Mouse (Mus musculus) telencephalon, adult 2 months (tissue): Measurements from ENCODE around the gene Olig3.
"Not testable (repeated sequence)": the region's sequence is repeated elsewhere in the genome, so short reads cannot be mapped to it uniquely, and the experiment has no call there.

Experiments
- DNase-seq: peaks from one replicate; pipeline ENCODE4 v3.0.0-alpha.2; 2011; ENCODE audit warnings: low read depth, low spot score

The Olig3 gene

DNA sequence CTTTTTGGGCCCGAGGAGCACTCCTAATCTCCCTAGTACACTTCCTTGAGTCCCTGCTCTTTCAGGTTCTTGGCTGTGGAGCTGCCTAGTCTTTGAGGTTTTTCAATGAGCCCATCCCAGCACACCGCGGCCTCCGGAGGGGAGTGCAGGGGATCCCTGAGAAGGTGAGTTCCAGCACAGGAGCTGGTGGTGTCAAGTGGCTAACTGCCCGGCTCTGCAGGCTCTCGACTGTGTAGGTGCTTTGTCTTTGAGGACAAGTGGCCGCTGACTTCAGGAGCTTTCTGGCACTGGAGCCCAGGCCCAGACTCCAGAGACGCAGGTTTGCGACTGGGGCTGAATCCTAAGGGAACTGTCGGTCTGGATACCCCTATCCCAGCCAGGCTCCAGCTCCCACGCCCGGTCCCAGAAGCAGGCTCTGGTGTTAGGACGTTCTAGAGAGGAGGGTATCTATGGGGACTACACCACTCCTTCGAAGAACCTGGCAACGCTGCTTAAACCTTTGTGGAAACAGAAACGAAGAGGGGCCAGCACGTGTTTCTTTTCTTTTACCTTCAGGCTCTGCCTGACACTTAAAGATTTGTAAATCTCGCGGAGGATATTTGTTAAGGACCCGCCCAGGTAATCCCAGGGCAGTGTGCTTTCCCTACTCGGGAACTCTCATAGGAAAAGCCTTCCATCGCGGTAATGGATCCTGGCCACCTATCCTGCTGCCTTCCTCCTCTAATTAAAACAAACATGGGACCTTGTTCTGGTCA, 5.4 kb downstream of the Olig3 start:
- no peak for DNase-seq

DNA sequence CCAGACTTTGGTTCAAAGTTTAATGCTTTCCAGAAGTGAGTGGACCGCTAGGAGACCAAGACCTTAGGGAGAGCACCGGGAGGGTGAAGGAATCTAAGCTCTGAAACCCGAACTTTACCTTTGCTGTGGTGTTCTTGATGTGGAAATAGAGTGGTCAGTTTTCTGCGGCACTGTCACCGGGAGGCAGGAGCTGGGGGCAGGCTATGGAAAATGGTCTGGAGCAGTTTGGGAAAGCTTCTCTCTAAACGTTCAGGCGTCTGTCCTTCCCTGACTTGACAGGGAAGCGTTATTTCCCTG, 5.9 kb downstream of the Olig3 start:
- no peak for DNase-seq

DNA sequence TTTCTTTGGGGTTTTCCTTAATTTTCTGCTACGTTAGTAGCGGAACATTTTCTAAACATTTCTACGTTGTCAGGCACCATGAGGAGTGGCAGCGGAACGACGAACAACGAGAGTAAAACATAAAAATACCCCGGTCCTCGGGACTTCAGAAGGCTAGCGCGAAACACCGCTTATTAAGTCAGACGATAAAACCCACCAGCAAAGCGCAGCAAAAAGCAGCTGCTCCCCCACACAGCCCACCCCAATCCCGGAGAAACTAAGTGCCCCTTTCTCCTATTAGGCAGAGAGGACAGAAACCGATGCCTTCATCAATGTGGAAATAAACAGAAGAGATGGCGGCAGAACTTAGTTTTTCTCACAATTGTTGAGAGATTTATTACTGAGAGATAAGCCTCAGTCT, 6.5 kb downstream of the Olig3 start:
- no peak for DNase-seq

DNA sequence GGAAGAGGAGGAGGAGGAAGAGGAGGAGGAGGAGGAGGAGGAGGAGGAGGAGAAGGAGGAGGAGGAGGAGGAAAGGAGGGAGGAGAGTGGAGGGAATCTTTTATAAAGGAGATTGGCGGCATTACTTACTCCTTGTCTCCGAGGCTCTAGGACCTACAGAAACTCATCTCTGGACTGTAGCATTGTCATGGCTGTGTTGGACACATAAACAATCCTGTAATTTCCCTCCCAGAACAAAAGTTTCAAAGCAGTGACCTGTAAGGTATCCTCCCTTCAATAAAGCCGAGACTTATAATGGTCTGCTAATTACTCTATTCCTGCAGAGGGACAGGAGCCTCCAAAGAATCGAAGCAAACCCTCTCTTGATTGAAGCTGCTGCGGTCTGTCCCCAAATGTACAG, 7.0 kb downstream of the Olig3 start:
- DNase-seq = no peak

DNA sequence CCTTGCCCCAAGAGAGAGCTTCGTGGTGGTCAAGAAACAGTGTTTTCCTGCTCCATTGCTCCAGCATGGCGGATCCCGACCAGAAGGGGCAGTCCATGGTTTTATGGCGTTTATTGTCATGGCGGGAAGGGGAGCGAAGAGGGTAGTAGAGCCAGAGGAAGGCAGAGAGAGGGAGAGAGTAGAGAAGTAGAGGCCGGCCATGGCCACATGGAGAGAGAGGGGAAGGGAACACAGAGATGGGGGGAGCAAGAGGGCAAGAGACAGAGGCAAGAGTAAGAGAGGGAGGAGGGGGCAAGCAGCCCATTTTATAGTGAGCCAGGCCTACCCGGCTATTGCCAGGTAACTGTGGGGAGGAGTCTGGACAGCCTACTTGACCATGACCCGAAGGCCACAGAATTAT, 12.8 kb downstream of the Olig3 start:
- no peak for DNase-seq

DNA sequence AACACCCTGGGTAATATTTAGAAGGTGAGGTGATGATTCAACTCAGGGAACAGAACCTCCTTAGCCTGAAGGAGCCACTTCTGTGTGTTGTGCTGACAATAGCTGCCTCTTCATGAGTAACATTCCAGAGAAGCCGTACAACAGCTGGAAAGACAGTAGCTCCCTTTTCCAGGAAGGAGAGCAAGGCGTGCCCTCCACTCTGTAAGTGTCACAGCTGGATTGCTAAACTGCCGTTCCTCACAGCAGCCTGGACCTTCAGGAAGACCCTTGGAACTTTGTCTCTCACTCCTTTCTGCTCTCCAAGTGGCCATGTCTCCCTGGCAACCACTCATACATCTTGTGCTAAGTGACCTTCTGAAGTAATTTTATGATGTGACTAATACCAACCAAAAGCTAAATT, 13.8 kb downstream of the Olig3 start:
- no peak for DNase-seq

DNA sequence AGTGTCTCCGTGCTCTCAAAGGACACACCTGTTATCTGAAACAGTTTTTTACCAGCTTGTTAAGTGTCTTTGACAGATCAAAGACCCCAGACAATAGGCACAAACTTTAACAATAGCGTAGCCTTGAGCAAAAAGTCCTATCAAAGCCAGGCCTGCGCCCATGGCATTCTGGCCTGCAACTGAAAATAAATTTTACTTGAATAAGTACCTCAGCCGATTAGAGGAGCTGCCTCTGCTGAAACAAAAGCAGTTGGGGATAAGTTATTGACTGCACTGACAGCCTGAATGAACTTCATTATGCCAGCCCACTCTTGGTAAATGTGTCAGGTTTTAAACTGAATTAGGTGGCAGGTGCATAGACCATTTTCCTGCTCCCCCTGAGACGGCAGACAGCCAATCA, 15.9 kb downstream of the Olig3 start:
- no peak for DNase-seq

DNA sequence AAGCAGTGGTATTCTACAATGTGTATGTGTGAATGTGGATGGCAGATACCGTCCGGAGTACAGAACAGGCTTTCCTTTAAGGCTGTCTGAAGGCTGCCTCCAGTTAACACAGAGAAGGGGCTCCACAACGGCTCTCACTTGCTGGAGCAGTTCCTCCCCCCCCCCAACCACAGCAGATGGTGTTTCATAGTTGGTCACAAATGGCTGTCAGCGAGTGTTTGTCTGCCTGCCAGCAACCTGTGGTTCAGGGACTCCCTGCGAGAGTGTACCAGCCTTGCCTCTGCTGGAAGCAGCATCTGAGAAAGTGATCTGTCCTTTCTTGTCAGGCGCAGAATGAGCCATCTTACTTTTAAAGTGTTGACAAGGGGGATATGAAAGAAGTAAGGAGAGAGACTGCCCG, 17.5 kb downstream of the Olig3 start:
- DNase-seq = no peak

DNA sequence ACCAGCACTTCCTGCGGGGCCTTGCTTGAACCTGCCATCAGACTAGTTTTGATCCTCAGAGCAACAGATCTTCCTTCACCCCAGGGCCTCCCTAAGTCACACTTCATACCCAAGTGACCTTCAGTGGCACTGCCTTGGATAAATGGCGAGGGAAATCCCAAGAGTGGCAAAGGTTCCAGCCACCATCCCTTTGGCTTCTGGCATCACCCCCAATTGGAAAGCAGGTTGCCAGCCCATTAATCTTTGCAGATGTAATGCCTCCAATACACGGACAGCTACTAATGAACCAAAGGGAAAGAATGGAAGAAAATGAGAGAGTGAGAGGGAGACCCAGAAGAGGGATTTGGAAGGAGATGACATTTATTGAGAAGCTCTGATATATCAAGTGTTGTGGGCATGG, 18.0 kb downstream of the Olig3 start:
- DNase-seq = no peak

DNA sequence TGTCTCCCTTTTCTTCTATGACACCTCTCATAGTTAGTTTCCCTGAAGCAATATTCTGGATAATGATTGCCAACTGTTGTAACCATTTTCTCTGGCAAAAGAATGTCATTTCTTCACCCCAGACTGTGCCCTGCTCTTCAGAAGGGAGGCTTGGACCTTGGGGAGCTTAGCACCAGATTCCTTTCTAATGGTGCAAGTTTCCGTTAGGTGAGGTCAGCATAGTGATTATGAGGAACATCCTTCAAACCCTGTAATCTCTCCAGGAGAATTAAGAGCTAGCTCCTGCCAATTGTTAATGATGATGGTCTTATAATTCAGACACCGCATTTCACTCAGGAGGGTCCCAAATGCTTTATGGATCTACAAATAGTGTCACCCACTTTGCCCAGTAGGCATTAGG, 19.5 kb downstream of the Olig3 start:
- DNase-seq = no peak

DNA sequence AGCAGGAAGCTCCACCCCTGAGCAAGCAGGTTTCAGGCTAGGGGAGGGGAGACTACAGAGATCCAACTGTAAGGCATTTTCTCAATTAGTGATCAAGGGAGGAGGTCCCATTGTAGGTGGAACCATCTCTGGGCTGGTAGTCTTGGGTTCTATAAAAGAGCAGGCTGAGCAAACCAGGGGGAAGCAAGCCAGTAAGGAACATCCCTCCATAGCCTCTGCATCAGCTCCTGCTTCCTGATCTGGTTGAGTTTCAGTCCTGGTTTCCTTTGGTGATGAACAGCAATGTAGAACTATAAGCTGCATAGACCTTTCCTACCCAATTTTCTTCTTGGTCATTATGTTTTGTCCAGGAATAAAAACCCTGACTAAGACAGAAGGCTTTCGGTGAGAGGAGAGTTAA, 24.6 kb downstream of the Olig3 start:
- DNase-seq = not testable (repeated sequence)

DNA sequence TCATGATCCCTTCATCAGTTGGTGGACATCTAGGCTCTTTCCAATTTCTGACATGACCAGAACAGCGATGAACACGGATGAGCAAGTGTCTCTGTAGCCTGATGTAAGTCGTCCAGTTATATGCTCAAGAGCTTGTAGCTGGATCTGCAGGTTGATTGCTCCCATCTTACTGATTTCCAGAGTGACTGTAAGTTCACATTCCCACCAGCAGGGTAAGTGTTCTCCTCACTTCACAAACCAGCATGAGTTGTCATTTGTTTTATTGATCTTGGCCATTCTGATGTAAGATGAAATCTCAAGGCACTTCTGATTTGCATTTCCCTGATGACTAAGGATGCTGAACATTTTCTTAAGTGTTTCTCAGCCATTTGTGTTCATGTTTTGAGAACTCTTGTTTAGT, 27.8 kb downstream of the Olig3 start:
- DNase-seq = no peak

DNA sequence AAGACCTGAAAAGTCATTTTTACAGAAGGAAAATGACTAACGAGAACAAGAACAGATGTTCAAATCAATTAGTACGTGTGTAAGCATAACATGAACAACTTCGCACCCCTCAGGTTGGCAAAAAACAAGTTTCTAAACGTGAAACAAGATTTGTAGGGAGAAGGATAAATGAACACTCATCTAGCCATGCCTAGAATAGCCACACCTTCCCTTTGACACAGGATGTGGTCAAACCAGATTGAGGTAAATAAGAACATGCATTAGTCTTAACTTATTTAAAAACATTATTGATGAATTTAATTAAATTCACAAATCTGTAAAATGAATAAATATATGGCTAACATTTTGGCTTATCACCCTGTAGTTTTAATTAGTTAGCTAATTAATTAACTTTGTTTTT, 35.5 kb downstream of the Olig3 start:
- no peak for DNase-seq

DNA sequence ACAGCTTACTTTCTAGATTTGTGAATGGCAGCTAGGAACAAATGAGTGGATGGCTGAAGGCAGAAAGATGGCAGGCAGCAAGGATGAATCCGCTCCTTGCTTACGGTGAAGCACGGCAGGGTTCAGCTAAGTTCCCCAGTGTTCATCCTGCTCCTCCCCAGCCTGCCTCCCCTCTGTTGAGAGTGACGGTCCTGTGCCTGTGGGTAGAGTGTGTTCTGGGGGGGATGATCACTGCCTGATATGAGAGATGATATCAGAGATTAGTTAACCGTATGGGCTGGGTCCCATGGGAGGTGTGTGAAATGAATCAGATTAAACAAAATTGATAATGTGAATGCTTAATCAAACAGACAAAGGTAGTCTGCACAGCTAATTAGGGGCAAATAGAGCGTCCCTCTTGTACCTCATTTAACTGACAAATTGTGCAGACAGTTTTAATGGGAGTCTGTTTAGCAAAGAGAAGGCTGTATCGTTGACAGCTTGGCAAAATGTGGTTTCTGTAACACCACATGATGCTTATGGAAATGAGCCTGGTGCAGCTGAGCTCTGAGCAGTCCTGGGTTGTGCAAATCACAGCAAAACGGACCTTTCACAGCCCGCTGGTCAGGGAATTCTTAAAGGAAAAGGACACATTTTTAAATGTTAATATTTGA, 40.3 kb downstream of the Olig3 start:
- peak; percentile 4 for DNase-seq

DNA sequence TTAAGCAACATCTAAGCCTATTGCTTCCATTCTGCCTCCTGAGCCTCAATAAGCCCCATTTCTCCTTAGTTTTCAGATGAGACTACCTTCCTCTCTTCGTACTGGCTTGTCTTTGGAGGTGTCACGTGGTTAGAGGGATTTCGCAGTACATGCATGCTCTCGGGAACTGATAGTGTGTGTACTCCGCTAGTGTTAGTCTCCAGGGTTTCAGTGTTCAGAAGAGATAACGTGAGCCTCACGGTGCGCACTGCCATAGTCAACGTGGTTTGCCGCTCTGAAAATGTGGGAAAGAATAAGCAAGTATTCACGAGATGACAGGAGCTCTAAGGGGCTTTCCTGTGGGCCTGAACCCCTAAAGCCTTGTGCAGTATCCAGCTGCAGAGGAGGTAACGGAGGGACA, 41.1 kb downstream of the Olig3 start:
- no peak for DNase-seq

DNA sequence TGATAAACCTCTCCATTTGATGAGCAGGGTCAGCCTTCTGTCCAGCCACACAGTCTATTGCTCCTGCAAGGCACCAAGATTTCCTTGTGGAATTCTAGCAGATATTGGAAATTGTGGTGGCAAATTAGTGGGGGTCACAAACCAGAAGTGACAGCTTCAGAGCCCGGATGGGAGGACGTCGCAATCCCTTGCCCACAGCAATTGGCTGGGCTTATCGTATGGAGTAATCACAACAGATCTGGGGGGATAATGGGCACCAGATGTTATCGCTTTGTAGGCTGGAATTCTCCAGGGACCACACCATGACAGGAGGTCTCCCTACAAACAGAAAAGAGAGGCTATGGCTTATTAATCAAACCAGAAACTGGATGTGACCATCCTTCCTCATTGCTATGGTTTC, 44.8 kb downstream of the Olig3 start:
- DNase-seq = no peak

DNA sequence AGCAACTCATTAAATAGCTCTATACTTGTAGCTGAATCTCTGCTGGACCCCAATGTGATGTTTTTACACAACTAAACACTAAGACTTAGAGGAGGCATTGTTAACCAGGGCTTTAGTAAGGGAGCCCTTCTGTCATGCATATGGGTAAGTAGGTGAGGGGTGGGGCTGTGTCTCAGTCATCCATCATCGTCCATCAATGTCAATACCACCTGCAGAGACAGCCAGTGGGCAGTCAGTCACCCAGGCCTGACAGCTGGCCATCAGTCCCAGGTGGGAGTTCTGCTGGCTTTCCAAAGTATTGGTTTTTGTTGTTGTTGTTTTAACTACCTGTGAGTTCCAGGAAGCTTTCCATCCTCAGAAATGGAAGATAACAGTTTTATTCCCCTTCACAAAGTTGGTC, 48.1 kb downstream of the Olig3 start:
- no peak for DNase-seq

DNA sequence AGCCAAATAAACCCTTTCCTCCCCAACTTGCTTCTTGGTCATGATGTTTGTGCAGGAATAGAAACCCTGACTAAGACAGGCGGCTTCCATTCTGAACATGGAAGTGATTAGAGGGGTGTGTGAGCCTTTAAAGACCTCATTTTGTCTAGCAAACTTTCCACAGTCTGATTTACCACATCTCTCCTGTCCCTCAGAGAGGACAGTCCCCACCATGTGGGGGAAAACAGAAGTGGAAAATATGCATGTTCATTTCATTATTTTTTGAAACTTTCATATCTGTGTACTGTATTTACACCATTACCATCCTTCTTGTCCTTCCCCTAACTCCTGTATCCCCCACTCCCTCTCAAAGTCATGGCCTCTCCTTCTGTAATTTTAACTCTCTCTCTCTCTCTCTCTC, 49.6 kb downstream of the Olig3 start:
- DNase-seq = no peak

DNA sequence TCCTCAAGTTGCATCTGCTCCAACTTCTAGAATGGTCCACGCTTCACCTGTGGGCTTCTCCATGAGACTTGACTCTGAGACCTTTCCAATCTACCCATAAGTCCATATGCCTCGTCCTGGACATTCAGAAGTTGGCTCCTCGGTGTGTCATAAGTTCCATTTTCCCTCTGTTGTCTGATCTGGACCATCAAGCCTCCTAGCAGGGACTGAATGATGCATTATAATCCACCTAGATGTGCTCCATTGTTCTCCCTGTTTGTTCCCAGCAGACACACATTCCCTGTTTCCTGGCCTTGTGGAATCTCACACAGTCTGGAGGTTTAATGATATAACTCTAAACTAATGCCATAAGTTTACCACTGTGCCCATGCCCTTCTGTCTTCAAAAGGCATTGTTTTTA, 50.8 kb downstream of the Olig3 start:
- DNase-seq = no peak
